Mouse (Mus musculus): ENCODE data around the gene Spint5. TPM values are rescaled to one million over a fixed set of nuclear protein-coding genes. Genes with fewer than 3 reads are reported as not detected.

The Spint5 gene
- polyA plus RNA-seq (2014; fragmentation: Nextera tagmentation; extraction: Ambion mirVana), result not detected in 2 replicates

DNA sequence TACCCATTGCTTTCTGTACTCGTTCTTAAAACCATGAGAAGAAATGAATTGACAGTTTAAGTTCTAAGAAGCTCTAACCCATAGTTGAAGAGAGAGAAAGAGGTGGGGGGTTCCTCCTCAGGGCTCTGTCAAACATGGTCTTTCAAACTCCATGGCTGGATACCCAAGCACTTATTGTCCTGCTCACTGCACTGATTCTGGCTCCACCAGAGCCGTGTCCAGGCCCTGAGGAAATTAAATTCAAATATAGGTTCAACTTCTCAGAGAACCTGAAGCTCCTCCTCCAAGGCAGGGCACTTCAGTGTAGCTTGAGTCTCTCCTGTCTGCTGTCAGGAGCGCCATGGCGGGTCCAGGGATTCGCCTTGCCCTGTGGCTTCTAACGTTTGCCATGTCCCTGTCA lies at the start of gene Spint5:
TSS of gene Spint5 (plus strand) at position 301 of the 400 bp plus-strand sequence.
- no peak within 1 kb of the TSS for H3K4me2 ChIP-seq (ENCODE audit: low read depth, low read length)
- H3K4me3 ChIP-seq (ENCODE audit: low read depth, low read length), result no peak within 1 kb of the TSS
- no peak within 1 kb of the TSS for H3K9ac ChIP-seq (ENCODE audit: low read depth, low read length)
- no peaks in the 10 kb centered on the region for H3K27me3 ChIP-seq (replicated peaks; ENCODE audit: control insufficient read depth, insufficient read depth, low read length)
- H3K27ac ChIP-seq (replicated peaks; ENCODE audit: low read depth, low read length), result no peak within 1 kb of the TSS
- no peaks in the 10 kb centered on the region for H3K36me3 ChIP-seq (ENCODE audit: control insufficient read depth, insufficient read depth, low read length)
- DNase-seq (ENCODE audit: low spot score), result no peak
- H3K9me3 ChIP-seq (ENCODE audit: control insufficient read depth, low read length), result no peaks in the 10 kb centered on the region
- no peaks in the 10 kb centered on the region for H3K4me1 ChIP-seq (ENCODE audit: control insufficient read depth, insufficient read depth, low read length)
- WGBS, result 84% methylated on average over 6 of the region's 6 CpGs
- no peak for ATAC-seq (ENCODE audit: low read depth)

DNA sequence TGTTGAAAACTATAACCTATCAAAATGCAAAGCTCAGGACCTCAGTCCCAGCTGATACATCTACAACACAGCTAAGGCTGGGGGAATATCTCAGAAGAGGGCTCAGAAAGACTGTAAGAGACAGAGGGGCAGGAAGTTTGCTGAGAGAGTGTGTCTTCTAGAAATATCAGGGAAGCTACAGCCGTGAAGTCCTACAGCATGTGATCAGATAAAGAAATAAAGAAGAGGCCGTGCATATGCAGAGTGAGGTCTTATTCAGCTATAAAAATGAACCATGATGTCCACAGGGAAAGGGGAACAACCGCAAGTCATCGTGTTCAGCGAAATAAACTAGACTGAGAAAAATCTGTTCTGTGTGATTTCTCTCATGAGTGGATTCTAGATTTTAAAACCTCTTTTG lies 44.8 kb upstream of the Spint5 start:
- H3K27ac ChIP-seq (replicated peaks; ENCODE audit: low read depth, low read length), result no peak overlapping the region
- no peaks in the 10 kb centered on the region for H3K36me3 ChIP-seq (ENCODE audit: control insufficient read depth, insufficient read depth, low read length)
- DNase-seq (ENCODE audit: low spot score) (no peak), ATAC-seq (ENCODE audit: low read depth) (no peak)
- H3K27me3 ChIP-seq (replicated peaks; ENCODE audit: control insufficient read depth, insufficient read depth, low read length), result no peaks in the 10 kb centered on the region
- 85% methylated on average over 5 of the region's 5 CpGs for WGBS
- no peaks in the 10 kb centered on the region for H3K9me3 ChIP-seq (ENCODE audit: control insufficient read depth, low read length)
- H3K9ac ChIP-seq (ENCODE audit: low read depth, low read length), result no peak overlapping the region
- no peak overlapping the region for H3K4me3 ChIP-seq (ENCODE audit: low read depth, low read length)
- no peak overlapping the region for H3K4me2 ChIP-seq (ENCODE audit: low read depth, low read length)
- H3K4me1 ChIP-seq (ENCODE audit: control insufficient read depth, insufficient read depth, low read length), result no peaks in the 10 kb centered on the region

DNA sequence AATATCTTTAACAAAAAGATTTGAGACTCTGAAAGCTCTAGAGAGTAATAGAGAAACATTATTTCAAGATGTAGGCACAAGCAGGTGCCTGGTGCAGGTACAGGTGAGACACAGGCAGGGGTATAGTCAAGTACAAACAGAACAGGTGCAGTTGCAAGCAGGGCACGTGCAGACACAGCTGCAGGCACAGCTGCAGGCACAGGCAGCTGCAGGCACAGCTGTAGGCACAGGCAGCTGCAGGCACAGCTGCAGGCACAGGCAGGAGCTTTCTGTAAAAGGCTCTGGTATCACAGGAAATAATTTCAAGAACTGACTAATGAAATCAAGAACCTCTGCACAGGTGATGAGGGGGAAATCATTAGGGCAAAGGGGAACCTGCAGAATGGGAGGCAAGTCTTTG lies 44.2 kb upstream of the Spint5 start:
- ATAC-seq (ENCODE audit: low read depth) (no peak), DNase-seq (ENCODE audit: low spot score) (no peak)
- Histone ChIP-seq H3K36me3 (ENCODE audit: control insufficient read depth, insufficient read depth, low read length) (no peaks in the 10 kb centered on the region), H3K9me3 (ENCODE audit: control insufficient read depth, low read length) (no peaks in the 10 kb centered on the region), H3K4me3 (ENCODE audit: low read depth, low read length) (no peak overlapping the region), H3K27ac (replicated peaks; ENCODE audit: low read depth, low read length) (no peak overlapping the region), H3K4me1 (ENCODE audit: control insufficient read depth, insufficient read depth, low read length) (no peaks in the 10 kb centered on the region), H3K27me3 (replicated peaks; ENCODE audit: control insufficient read depth, insufficient read depth, low read length) (no peaks in the 10 kb centered on the region), H3K9ac (ENCODE audit: low read depth, low read length) (no peak overlapping the region), H3K4me2 (ENCODE audit: low read depth, low read length) (no peak overlapping the region)
- 14% methylated on average over 1 of the region's 1 CpGs for WGBS

DNA sequence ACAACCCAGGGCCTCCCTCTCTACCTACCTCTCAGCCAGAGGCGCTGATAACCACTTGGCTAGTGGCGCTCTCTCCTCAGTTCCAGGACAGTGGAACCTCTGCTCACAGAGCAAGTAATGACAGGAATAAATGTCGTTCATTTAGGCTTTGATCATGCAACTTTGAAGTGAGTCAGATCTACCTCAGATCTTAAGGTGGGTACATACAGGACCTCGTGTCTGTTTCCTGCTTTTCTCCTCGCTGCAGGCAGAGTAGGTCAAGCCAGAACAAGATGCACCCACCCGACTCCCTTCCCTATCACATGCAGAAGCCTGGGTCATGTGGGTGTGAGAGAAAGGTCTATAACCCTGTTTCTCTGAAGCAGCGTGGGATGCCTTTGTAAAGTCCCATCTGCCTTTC lies 41.1 kb upstream of the Spint5 start, which contains the start of gene Wfdc11:
TSS of gene Wfdc11 (minus strand) at position 101 of the 400 bp plus-strand sequence.
- H3K36me3 ChIP-seq (ENCODE audit: control insufficient read depth, insufficient read depth, low read length), result no peaks in the 10 kb centered on the region
- H3K9me3 ChIP-seq (ENCODE audit: control insufficient read depth, low read length), result no peaks in the 10 kb centered on the region
- no peak within 1 kb of the TSS for H3K4me3 ChIP-seq (ENCODE audit: low read depth, low read length)
- H3K9ac ChIP-seq (ENCODE audit: low read depth, low read length), result no peak within 1 kb of the TSS
- H3K27ac ChIP-seq (replicated peaks; ENCODE audit: low read depth, low read length), result no peak within 1 kb of the TSS
- 80% methylated on average over 7 of the region's 7 CpGs for WGBS
- H3K4me1 ChIP-seq (ENCODE audit: control insufficient read depth, insufficient read depth, low read length), result no peaks in the 10 kb centered on the region
- H3K4me2 ChIP-seq (ENCODE audit: low read depth, low read length), result no peak within 1 kb of the TSS
- no peaks in the 10 kb centered on the region for H3K27me3 ChIP-seq (replicated peaks; ENCODE audit: control insufficient read depth, insufficient read depth, low read length)
- ATAC-seq (ENCODE audit: low read depth) (no peak), DNase-seq (ENCODE audit: low spot score) (no peak)

DNA sequence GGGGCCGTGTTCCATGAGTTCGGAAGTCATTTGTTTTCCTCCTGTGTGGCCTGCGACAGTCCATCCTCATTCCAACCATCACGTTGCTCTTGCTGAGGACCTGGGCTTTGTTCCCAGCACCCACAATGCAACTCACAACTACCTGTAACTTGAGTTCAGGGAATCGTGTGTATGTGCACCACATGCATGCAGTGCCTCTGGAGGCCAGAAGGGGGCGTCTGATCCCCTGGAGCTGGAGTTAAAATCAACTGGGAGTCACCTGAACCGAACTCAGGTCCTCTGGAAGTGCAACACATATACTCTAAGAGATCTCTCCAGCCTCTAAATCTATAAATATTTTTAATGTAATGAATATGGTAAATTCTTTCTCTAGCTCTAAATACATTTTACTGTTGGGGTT lies 39.0 kb upstream of the Spint5 start:
- Histone ChIP-seq H3K27me3 (replicated peaks; ENCODE audit: control insufficient read depth, insufficient read depth, low read length) (no peaks in the 10 kb centered on the region), H3K4me1 (ENCODE audit: control insufficient read depth, insufficient read depth, low read length) (no peaks in the 10 kb centered on the region), H3K27ac (replicated peaks; ENCODE audit: low read depth, low read length) (no peak overlapping the region)

DNA sequence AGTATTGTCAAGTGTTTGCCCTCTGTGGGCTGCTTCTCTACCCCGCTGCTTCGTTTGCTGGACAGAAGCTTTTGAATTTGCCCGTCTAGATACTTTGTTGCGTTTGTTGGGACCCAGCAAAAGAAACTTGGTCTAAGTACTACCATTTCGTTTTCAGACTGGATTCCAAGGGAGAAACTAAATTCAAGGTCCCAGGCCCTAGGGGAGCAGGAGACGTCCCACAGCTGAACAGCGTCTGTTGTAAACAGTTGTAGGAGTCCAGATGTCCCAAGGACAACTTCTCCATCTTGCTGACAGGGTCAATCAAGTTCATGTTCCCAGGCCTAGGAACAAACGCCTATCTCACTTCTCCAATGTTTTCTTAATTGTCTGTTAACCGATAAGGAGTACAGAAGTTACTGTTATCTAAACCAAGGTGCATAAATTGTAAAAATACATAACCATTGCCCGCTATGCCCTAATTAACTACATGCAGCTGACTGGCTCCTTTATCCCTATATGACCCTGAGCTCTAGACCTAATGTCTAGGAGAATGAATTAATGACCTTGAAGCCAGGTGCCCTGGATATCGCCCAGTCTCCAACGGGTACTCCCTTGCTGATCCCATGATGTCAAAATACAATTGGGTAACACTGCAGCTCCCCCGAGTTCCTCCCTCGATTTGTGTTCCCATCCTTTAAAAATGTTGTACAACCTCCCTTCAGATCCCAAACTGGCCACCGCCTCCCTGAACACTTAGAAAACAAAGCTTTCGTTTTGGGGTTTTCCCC lies 38.0 kb upstream of the Spint5 start:
- Histone ChIP-seq H3K27me3 (replicated peaks; ENCODE audit: control insufficient read depth, insufficient read depth, low read length) (no peaks in the 10 kb centered on the region), H3K4me3 (ENCODE audit: low read depth, low read length) (no peak overlapping the region), H3K4me1 (ENCODE audit: control insufficient read depth, insufficient read depth, low read length) (no peaks in the 10 kb centered on the region), H3K27ac (replicated peaks; ENCODE audit: low read depth, low read length) (no peak overlapping the region), H3K9ac (ENCODE audit: low read depth, low read length) (no peak overlapping the region), H3K4me2 (ENCODE audit: low read depth, low read length) (no peak overlapping the region), H3K9me3 (ENCODE audit: control insufficient read depth, low read length) (no peaks in the 10 kb centered on the region), H3K36me3 (ENCODE audit: control insufficient read depth, insufficient read depth, low read length) (no peaks in the 10 kb centered on the region)
- DNase-seq (ENCODE audit: low spot score) (no peak), ATAC-seq (ENCODE audit: low read depth) (no peak)
- whole genome bisulfite sequencing, result 77% methylated on average over 16 of the region's 16 CpGs

More for the DNA sequence above, 39.0 kb upstream of the Spint5 start:
- Histone ChIP-seq H3K36me3 (ENCODE audit: control insufficient read depth, insufficient read depth, low read length) (no peaks in the 10 kb centered on the region), H3K9me3 (ENCODE audit: control insufficient read depth, low read length) (no peaks in the 10 kb centered on the region), H3K4me3 (ENCODE audit: low read depth, low read length) (no peak overlapping the region), H3K4me2 (ENCODE audit: low read depth, low read length) (no peak overlapping the region), H3K9ac (ENCODE audit: low read depth, low read length) (no peak overlapping the region)
- WGBS, result 80% methylated on average over 7 of the region's 7 CpGs
- DNase-seq (ENCODE audit: low spot score) (no peak), ATAC-seq (ENCODE audit: low read depth) (no peak)

DNA sequence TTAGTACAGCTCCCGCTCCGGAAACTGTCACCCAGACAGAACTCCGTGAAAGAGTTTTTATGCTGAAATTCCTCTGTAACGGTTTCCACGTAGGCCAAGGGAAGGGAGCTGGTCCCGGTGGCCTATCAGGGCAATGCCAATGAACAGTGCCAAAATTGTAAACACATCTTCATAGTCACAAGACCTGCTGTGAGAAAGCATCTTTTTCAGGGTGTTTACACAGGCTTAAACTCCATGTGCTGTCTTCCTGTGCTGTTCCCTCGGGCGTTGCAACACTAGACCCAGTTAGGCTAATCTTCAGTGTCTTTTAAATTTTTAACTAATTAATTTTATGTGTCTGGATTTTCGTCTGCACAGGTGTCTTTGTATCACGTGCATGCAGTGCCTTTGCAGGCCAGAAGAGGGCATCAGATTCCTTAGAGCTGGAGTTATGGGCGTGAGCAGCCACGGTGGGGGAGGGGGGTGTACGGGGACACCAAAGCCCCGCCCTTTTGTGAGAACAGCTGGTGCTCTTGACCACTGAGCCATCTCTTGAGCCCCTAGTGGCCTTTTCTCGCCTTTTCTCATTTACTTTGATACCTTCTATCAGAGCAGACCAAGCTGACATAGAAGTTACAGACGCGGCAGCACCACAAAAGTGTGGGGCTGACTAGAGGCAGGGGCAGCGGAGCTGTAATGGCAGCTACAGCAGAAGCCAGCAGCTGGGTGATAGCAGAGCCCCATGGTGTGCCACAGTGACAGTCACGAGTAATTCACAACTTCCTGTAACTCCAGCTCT lies 36.1 kb upstream of the Spint5 start:
- DNase-seq (ENCODE audit: low spot score), result peak; percentile 84
- H3K27ac ChIP-seq (replicated peaks; ENCODE audit: low read depth, low read length), result no peak overlapping the region
- WGBS, result 19% methylated on average over 19 of the region's 19 CpGs
- H3K4me2 ChIP-seq (ENCODE audit: low read depth, low read length), result peak overlapping the region; percentile 47
- H3K4me3 ChIP-seq (ENCODE audit: low read depth, low read length), result peak overlapping the region; percentile 28
- H3K4me1 ChIP-seq (ENCODE audit: control insufficient read depth, insufficient read depth, low read length), result no peaks in the 10 kb centered on the region
- no peak overlapping the region for H3K9ac ChIP-seq (ENCODE audit: low read depth, low read length)
- ATAC-seq (ENCODE audit: low read depth), result peak; percentile 68; the same call in 1 of the 2 replicates
- no peaks in the 10 kb centered on the region for H3K27me3 ChIP-seq (replicated peaks; ENCODE audit: control insufficient read depth, insufficient read depth, low read length)
- no peaks in the 10 kb centered on the region for H3K36me3 ChIP-seq (ENCODE audit: control insufficient read depth, insufficient read depth, low read length)
- no peaks in the 10 kb centered on the region for H3K9me3 ChIP-seq (ENCODE audit: control insufficient read depth, low read length)

DNA sequence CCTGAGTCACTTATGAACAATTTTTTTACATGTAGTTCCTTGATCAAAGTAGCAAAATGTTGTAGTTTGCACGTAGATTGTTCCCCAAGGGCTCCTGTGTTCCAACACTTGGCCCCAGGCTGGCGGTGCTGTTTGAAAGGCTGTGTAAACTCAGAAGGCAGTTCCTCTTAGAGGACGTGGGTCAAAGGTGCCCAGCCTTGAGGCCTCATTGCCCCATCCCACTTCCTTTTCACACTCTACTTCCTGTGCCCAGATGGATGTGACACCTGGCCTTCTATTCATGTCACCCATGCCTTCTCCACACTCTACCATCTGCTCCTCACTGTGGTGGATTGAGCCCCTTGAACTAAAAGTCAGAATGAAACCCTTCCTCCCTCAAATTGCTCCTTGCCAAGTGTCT lies 35.2 kb upstream of the Spint5 start:
- 26% methylated on average over 3 of the region's 3 CpGs for WGBS
- no peak for ATAC-seq (ENCODE audit: low read depth)
- H3K4me3 ChIP-seq (ENCODE audit: low read depth, low read length), result no peak overlapping the region

More for the DNA sequence above, 35.2 kb upstream of the Spint5 start:
- no peak overlapping the region for H3K9ac ChIP-seq (ENCODE audit: low read depth, low read length)
- H3K27me3 ChIP-seq (replicated peaks; ENCODE audit: control insufficient read depth, insufficient read depth, low read length), result no peaks in the 10 kb centered on the region
- no peaks in the 10 kb centered on the region for H3K9me3 ChIP-seq (ENCODE audit: control insufficient read depth, low read length)
- H3K36me3 ChIP-seq (ENCODE audit: control insufficient read depth, insufficient read depth, low read length), result no peaks in the 10 kb centered on the region
- no peak for DNase-seq (ENCODE audit: low spot score)
- H3K4me1 ChIP-seq (ENCODE audit: control insufficient read depth, insufficient read depth, low read length), result no peaks in the 10 kb centered on the region
- H3K4me2 ChIP-seq (ENCODE audit: low read depth, low read length), result no peak overlapping the region
- no peak overlapping the region for H3K27ac ChIP-seq (replicated peaks; ENCODE audit: low read depth, low read length)

All from embryonic facial prominence, embryonic 14.5 days (tissue).